Mouse (Mus musculus) small intestine, adult 2 months (tissue): ENCODE measurements around the gene Hsd17b12.

Experiments used
- CTCF ChIP-seq: fragments of 200-500 bp; IDR thresholded peaks from 2 replicates; pipeline ENCODE4 v1.5.1; 2012; ENCODE audit warnings: low read depth, mild to moderate bottlenecking, control low read depth, inconsistent platforms, low read length, moderate library complexity, mixed read lengths; ENCODE audit not compliant: insufficient replicate concordance, insufficient read length; ENCODE audit errors: extremely low read depth
- POLR2A ChIP-seq: fragments of 200-500 bp; IDR thresholded peaks from 2 replicates; pipeline ENCODE4 v1.6.1; 2012; ENCODE audit warnings: low read depth, mild to moderate bottlenecking, control low read depth, inconsistent platforms, low read length, moderate library complexity

DNA sequence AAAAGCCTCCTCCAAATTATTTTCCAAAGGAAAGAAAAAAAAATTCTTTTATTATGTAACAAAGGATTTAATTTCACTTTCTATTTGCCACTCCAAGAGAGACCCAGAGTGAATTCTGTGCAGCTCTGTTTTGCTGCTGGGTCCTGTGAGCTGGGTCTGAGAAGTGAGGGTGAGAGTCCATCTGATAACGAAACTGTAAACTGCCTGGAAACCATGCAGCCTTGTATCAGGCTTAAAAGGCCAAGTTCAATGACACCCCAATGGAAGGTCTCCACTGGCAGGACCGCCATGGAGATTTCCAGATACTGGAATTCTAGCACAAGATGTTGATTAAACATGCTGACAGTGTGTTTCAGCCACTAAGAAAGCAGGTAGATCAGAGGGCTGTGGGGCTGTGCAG is 113.6 kb downstream of the Hsd17b12 start:
- TF ChIP-seq CTCF (no peak), POLR2A (no peak)
